Mouse (Mus musculus) neural tube, embryonic 11.5 days (tissue): ENCODE data around the gene Gpc4. TPM values are rescaled to one million over a fixed set of nuclear protein-coding genes. Genes with fewer than 3 reads are reported as not detected.

Experiments
- ATAC-seq: fragments of 200-750 bp; cut with Nextera tagmentation; 2 replicates; pipeline ENCODE4 v1.8.0; 2017; ENCODE audit warnings: moderate number of reproducible peaks, mild to moderate bottlenecking, moderate TSS enrichment, moderate library complexity; ENCODE audit not compliant: insufficient read depth, low FRiP score, low TSS enrichment
- DNase-seq: peaks from one replicate; pipeline ENCODE4 v3.0.0-alpha.2; 2015; ENCODE audit warnings: low spot score
- H3K27ac ChIP-seq: fragments of 300-500 bp; sonication (generic); 2 replicates; pipeline ENCODE4 v1.5.1; 2014; ENCODE audit warnings: low read depth, mild to moderate bottlenecking, low read length
- H3K27me3 ChIP-seq: fragments of 300-500 bp; sonication (generic); 2 replicates; pipeline ENCODE4 v1.6.1; 2014; ENCODE audit warnings: mild to moderate bottlenecking, low read length, mixed read lengths; ENCODE audit not compliant: control insufficient read depth, insufficient read depth
- H3K36me3 ChIP-seq: fragments of 300-500 bp; sonication (generic); 2 replicates; pipeline ENCODE4 v1.6.1; 2014; ENCODE audit warnings: mild to moderate bottlenecking, low read length, moderate library complexity, mixed read lengths; ENCODE audit not compliant: control insufficient read depth, insufficient read depth
- H3K4me1 ChIP-seq: fragments of 300-500 bp; sonication (generic); 2 replicates; pipeline ENCODE4 v1.6.1; 2014; ENCODE audit warnings: low read length, mixed read lengths; ENCODE audit not compliant: control insufficient read depth, insufficient read depth
- H3K4me2 ChIP-seq: fragments of 300-500 bp; sonication (generic); 2 replicates; pipeline ENCODE4 v1.6.1; 2014; ENCODE audit warnings: low read depth, mild to moderate bottlenecking, moderate library complexity
- H3K4me3 ChIP-seq: fragments of 300-500 bp; sonication (generic); 2 replicates; pipeline ENCODE4 v1.5.1; 2014; ENCODE audit warnings: low read depth, low read length
- H3K9ac ChIP-seq: fragments of 300-500 bp; sonication (generic); 2 replicates; pipeline ENCODE4 v1.6.1; 2014; ENCODE audit warnings: mild to moderate bottlenecking, low read length
- H3K9me3 ChIP-seq: fragments of 300-500 bp; sonication (generic); 2 replicates; pipeline ENCODE4 v1.6.1; 2016; ENCODE audit warnings: low read length; ENCODE audit not compliant: control insufficient read depth
- WGBS: fragments of 180-500 bp; shearing (Covaris S2); extraction: QIAGEN DNeasy Blood & Tissue Kit; methylation state at CpG from one replicate; pipeline ENCODE4 v1.1.7; 2014; 5-methylcytosine and 5-hydroxymethylcytosine counted together
- polyA plus RNA-seq: library from polyadenylated mRNA; unstranded; fragments of >200 nt; fragmentation: Nextera tagmentation; extraction: Ambion mirVana; gene quantifications from 2 replicates; pipeline ENCODE4 v1.2.1, GENCODE M21; 2014

Gpc4 gene
- polyA plus RNA-seq, 1 experiment from 2014 or later: 16.9 TPM

- Histone ChIP-seq H3K36me3 (no peaks in the 10 kb centered on the region), H3K9ac (no peak overlapping the region), H3K27ac (no peak overlapping the region), H3K4me1 (no peaks in the 10 kb centered on the region), H3K4me2 (no peak overlapping the region), H3K4me3 (no peak overlapping the region), H3K27me3 (no peaks in the 10 kb centered on the region), H3K9me3 (no peaks in the 10 kb centered on the region)
- no peak for DNase-seq
- WGBS: 89% methylated on average over 4 of the region's 4 CpGs
- no peak for ATAC-seq
Measured at GRCm38 (mm10) chrX:52154821-52155220, 10.2 kb downstream of the Gpc4 start.

GRCm38 (mm10) chrX:52153451-52153850 is 11.6 kb downstream of the Gpc4 start:
- H3K4me1 ChIP-seq: no peaks in the 10 kb centered on the region
- H3K27ac ChIP-seq: no peak overlapping the region
- DNase-seq (no peak), ATAC-seq (no peak)
- H3K4me3 ChIP-seq: no peak overlapping the region
- H3K9me3 ChIP-seq: no peaks in the 10 kb centered on the region
- no peaks in the 10 kb centered on the region for H3K36me3 ChIP-seq
- WGBS: 87% methylated on average over 4 of the region's 4 CpGs
- no peak overlapping the region for H3K4me2 ChIP-seq
- no peak overlapping the region for H3K9ac ChIP-seq
- no peaks in the 10 kb centered on the region for H3K27me3 ChIP-seq

- ATAC-seq (no peak), DNase-seq (no peak)
- Histone ChIP-seq H3K27ac (no peak overlapping the region), H3K4me3 (no peak overlapping the region), H3K4me1 (no peaks in the 10 kb centered on the region), H3K27me3 (no peaks in the 10 kb centered on the region), H3K36me3 (no peaks in the 10 kb centered on the region), H3K9me3 (no peaks in the 10 kb centered on the region), H3K4me2 (no peak overlapping the region), H3K9ac (no peak overlapping the region)
- 82% methylated on average over 5 of the region's 5 CpGs for WGBS
Measured at GRCm38 (mm10) chrX:52152961-52153360, 12.1 kb downstream of the Gpc4 start.

GRCm38 (mm10) chrX:52151555-52151954 is 13.5 kb downstream of the Gpc4 start:
- H3K4me2 ChIP-seq: no peak overlapping the region
- H3K27me3 ChIP-seq: no peaks in the 10 kb centered on the region
- DNase-seq: no peak
- no peak overlapping the region for H3K9ac ChIP-seq
- H3K27ac ChIP-seq: no peak overlapping the region
- no peaks in the 10 kb centered on the region for H3K4me1 ChIP-seq
- 89% methylated on average over 5 of the region's 5 CpGs for WGBS
- H3K4me3 ChIP-seq: no peak overlapping the region
- no peaks in the 10 kb centered on the region for H3K9me3 ChIP-seq
- no peak for ATAC-seq
- H3K36me3 ChIP-seq: no peaks in the 10 kb centered on the region

GRCm38 (mm10) chrX:52151100-52151499 is 14.0 kb downstream of the Gpc4 start:
- ATAC-seq (no peak), DNase-seq (no peak)
- no peaks in the 10 kb centered on the region for H3K9me3 ChIP-seq
- no peaks in the 10 kb centered on the region for H3K36me3 ChIP-seq
- no peak overlapping the region for H3K4me2 ChIP-seq
- no peak overlapping the region for H3K9ac ChIP-seq
- WGBS: 70% methylated on average over 7 of the region's 7 CpGs
- no peaks in the 10 kb centered on the region for H3K4me1 ChIP-seq
- no peak overlapping the region for H3K27ac ChIP-seq
- H3K27me3 ChIP-seq: no peaks in the 10 kb centered on the region
- H3K4me3 ChIP-seq: no peak overlapping the region

GRCm38 (mm10) chrX:52145563-52145962 is 19.5 kb downstream of the Gpc4 start:
- no peak overlapping the region for H3K4me3 ChIP-seq
- no peak overlapping the region for H3K9ac ChIP-seq
- no peak for ATAC-seq
- DNase-seq: no peak
- H3K4me1 ChIP-seq: no peaks in the 10 kb centered on the region
- no peaks in the 10 kb centered on the region for H3K9me3 ChIP-seq
- no peak overlapping the region for H3K27ac ChIP-seq
- no peaks in the 10 kb centered on the region for H3K27me3 ChIP-seq
- H3K36me3 ChIP-seq: no peaks in the 10 kb centered on the region
- H3K4me2 ChIP-seq: no peak overlapping the region

- ATAC-seq (no peak), DNase-seq (no peak)
- Histone ChIP-seq H3K27ac (no peak overlapping the region), H3K4me1 (no peaks in the 10 kb centered on the region), H3K4me2 (no peak overlapping the region), H3K36me3 (no peaks in the 10 kb centered on the region), H3K9ac (no peak overlapping the region), H3K9me3 (no peaks in the 10 kb centered on the region), H3K4me3 (no peak overlapping the region), H3K27me3 (no peaks in the 10 kb centered on the region)
- 49% methylated on average over 7 of the region's 7 CpGs for WGBS
Measured at GRCm38 (mm10) chrX:52144491-52144890, 20.6 kb downstream of the Gpc4 start.

GRCm38 (mm10) chrX:52140316-52140715 is 24.7 kb downstream of the Gpc4 start:
- H3K4me1 ChIP-seq: no peaks in the 10 kb centered on the region
- H3K36me3 ChIP-seq: no peaks in the 10 kb centered on the region
- H3K27ac ChIP-seq: no peak overlapping the region
- H3K4me3 ChIP-seq: no peak overlapping the region
- H3K27me3 ChIP-seq: no peaks in the 10 kb centered on the region
- H3K9me3 ChIP-seq: no peaks in the 10 kb centered on the region
- ATAC-seq (no peak), DNase-seq (no peak)
- no peak overlapping the region for H3K4me2 ChIP-seq
- no peak overlapping the region for H3K9ac ChIP-seq

GRCm38 (mm10) chrX:52138461-52139075 is 26.5 kb downstream of the Gpc4 start:
- H3K4me3 ChIP-seq: no peak overlapping the region
- no peaks in the 10 kb centered on the region for H3K36me3 ChIP-seq
- H3K9ac ChIP-seq: no peak overlapping the region
- no peak overlapping the region for H3K4me2 ChIP-seq
- no peaks in the 10 kb centered on the region for H3K27me3 ChIP-seq
- ATAC-seq (no peak), DNase-seq (no peak)
- H3K27ac ChIP-seq: no peak overlapping the region
- H3K9me3 ChIP-seq: no peaks in the 10 kb centered on the region
- 71% methylated on average over 2 of the region's 2 CpGs for WGBS
- no peaks in the 10 kb centered on the region for H3K4me1 ChIP-seq
